Mouse (Mus musculus): ENCODE measurements around the gene Prim1. TPM values are rescaled to one million over a fixed set of nuclear protein-coding genes. Genes with fewer than 3 reads are reported as not detected.
A peak's percentile ranks its signal among the peaks of the same experiment; 100 is the strongest.

The Prim1 gene
- total and polyA plus RNA-seq, 2 experiments from 2014 or later = 22.9 to 37.3 TPM

DNA sequence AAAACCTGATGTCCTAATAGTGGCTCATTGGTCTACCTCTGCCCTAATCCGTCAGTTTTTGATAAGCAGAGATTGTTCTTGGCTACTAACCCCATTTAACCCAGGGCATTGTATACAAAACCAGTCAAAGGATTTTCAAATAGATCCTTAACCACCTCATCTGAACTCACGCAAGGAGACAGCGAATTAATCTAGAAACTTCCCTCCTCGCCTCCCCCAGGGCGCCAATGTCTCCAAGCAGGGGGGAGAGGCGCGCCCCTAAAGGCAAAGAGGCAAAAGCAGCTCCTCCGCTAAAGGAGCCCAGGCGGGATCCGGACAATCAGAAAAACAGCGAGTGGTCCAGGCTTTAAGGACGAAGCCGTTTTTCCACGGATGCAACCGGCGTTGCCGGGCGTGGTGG is 43.2 kb downstream of the Prim1 start:
- Histone ChIP-seq H3K9me3 (ENCODE audit: low read length) (no peaks in the 10 kb centered on the region), H3K27me3 (ENCODE audit: insufficient read depth, low read length) (no peaks in the 10 kb centered on the region), H3K9ac (peak overlapping the region; percentile 87), H3K4me1 (ENCODE audit: insufficient read depth) (peaks cover 16% of the 10 kb centered on the region), H3K4me3 (ENCODE audit: low read depth, low read length) (peak overlapping the region; percentile 87), H3K27ac (ENCODE audit: low read depth, low read length) (peak overlapping the region; percentile 97), H3K4me2 (ENCODE audit: low read depth) (peak overlapping the region; percentile 71), H3K36me3 (ENCODE audit: insufficient read depth) (no peaks in the 10 kb centered on the region)
- 0% methylated on average over 18 of the region's 18 CpGs for WGBS
- ATAC-seq (peak; percentile 19; the same call in 1 of the 2 replicates), DNase-seq (peak; percentile 21)
- peak; percentile 13; the same call in 1 of the 2 replicates for TF ChIP-seq CTCF (IDR thresholded peaks at IDR 0.05; ENCODE audit: low read depth)

DNA sequence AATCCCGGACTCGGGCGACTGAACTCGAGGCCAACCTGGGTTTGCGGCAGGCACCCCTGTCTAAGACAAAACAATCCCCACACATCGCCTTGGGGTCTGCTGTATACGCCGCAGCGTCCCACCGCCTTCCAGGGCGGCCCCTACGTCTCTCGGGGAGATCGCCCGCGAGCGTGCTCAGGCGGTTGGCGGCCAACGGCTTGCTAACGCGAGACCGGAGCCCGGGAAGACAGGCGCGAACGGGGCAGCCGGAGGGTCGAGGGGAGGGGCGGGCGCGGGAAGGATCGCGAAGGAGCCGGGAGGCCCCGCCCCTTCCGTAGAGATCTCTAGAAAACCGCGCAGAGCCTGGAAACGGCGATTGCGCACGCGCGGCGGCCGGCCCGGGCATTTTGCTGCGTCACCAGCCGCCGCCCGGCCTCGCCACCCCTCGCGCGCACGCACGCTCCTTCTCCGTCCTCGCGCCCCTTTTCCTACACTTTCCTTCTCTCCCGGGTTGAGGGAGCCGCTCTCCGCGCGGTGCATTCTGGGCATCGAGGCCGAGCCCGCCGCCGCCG is 43.7 kb downstream of the Prim1 start, which contains the start of gene Ptges3:
Gene Ptges3, plus strand, starts transcription at position 354 of the 551 bp plus-strand sequence.
- Histone ChIP-seq H3K9ac (peak within 1 kb of the TSS; percentile 87), H3K4me3 (ENCODE audit: low read depth, low read length) (peak within 1 kb of the TSS; percentile 87), H3K4me2 (ENCODE audit: low read depth) (peak within 1 kb of the TSS; percentile 71), H3K9me3 (ENCODE audit: low read length) (no peaks in the 10 kb centered on the region), H3K27me3 (ENCODE audit: insufficient read depth, low read length) (no peaks in the 10 kb centered on the region), H3K36me3 (ENCODE audit: insufficient read depth) (no peaks in the 10 kb centered on the region), H3K4me1 (ENCODE audit: insufficient read depth) (peaks cover 16% of the 10 kb centered on the region), H3K27ac (ENCODE audit: low read depth, low read length) (peak within 1 kb of the TSS; percentile 97)
- under 1% methylated on average over 57 of the region's 72 CpGs for WGBS
- ATAC-seq = peak; percentile 94
- peak; percentile 99 for DNase-seq
- TF ChIP-seq CTCF (IDR thresholded peaks at IDR 0.05; ENCODE audit: low read depth) = no peak

DNA sequence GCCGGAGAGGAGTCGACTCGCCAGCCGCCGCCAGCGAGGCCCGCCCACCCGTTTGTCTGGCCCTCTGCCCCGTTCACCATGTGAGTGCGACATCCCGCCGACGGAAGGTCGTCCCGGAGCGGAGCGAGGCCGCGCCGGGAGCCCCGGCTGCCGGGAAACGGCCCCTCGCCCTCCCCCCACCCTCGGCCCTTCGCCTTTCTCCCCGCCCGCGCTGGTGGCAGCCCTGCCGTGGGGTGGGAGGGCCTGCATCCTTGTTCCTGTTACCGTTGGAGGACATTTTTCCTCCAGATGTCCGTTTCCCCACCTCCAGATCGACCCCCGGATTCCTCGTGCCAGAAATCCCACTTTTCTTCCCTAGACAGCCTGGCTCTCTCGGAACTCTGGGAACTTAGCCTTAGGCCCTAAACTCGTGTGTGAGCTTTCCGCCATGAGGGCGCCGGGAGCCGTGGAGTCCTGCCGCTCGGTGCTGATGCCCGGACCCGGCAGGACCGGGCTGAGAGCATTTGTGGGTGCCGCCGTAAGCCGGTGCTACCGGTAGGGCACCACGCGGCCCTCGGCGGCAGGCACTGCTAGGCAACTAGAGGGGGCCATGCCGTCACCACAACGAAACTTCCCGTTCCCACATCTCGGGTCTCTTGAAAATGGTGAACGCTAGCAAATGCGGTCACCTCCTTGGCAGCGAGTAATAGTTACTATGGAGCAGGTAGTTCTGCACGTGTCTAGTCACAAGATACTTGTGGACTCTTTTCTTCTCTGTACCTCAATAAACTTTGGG is 44.4 kb downstream of the Prim1 start:
- H3K4me1 ChIP-seq (ENCODE audit: insufficient read depth) = peaks cover 16% of the 10 kb centered on the region
- H3K4me2 ChIP-seq (ENCODE audit: low read depth) = peak overlapping the region; percentile 71
- no peaks in the 10 kb centered on the region for H3K9me3 ChIP-seq (ENCODE audit: low read length)
- DNase-seq (peak; percentile 67), ATAC-seq (peak; percentile 12)
- H3K4me3 ChIP-seq (ENCODE audit: low read depth, low read length) = peak overlapping the region; percentile 87
- no peaks in the 10 kb centered on the region for H3K36me3 ChIP-seq (ENCODE audit: insufficient read depth)
- WGBS = 4% methylated on average over 55 of the region's 62 CpGs
- peak; percentile 43 for TF ChIP-seq CTCF (IDR thresholded peaks at IDR 0.05; ENCODE audit: low read depth)
- peak overlapping the region; percentile 97 for H3K27ac ChIP-seq (ENCODE audit: low read depth, low read length)
- no peaks in the 10 kb centered on the region for H3K27me3 ChIP-seq (ENCODE audit: insufficient read depth, low read length)
- peak overlapping the region; percentile 87 for H3K9ac ChIP-seq

DNA sequence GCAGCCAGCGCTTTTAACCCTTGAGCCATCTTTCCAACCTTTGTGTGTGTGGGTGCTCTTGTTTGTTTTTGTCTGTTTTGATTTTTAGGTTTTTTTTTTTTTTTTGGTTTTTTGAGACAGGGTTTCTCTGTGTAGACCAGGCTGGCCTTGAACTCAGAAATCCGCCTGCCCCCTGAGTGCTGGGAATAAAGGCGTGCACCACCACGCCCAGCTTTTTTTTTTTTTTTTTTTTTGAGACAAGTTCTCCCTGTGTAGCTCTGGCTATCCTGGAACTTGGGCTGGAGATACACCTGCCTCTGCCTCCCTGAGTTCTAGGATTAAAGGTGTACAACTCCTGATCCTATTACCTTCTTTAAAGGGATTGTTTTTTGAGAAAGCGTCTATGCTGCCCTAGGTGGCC is 46.1 kb downstream of the Prim1 start:
- DNase-seq = no peak
- Histone ChIP-seq H3K4me3 (ENCODE audit: low read depth, low read length) (no peak overlapping the region), H3K4me1 (ENCODE audit: insufficient read depth) (peaks cover 16% of the 10 kb centered on the region), H3K9me3 (ENCODE audit: low read length) (no peaks in the 10 kb centered on the region), H3K36me3 (ENCODE audit: insufficient read depth) (no peaks in the 10 kb centered on the region), H3K4me2 (ENCODE audit: low read depth) (no peak overlapping the region; the same call in 1 of the 2 replicates), H3K27me3 (ENCODE audit: insufficient read depth, low read length) (no peaks in the 10 kb centered on the region), H3K9ac (no peak overlapping the region), H3K27ac (ENCODE audit: low read depth, low read length) (no peak overlapping the region)
- WGBS = 83% methylated on average over 5 of the region's 5 CpGs
- no peak for ATAC-seq
- no peak for TF ChIP-seq CTCF (IDR thresholded peaks at IDR 0.05; ENCODE audit: low read depth)

DNA sequence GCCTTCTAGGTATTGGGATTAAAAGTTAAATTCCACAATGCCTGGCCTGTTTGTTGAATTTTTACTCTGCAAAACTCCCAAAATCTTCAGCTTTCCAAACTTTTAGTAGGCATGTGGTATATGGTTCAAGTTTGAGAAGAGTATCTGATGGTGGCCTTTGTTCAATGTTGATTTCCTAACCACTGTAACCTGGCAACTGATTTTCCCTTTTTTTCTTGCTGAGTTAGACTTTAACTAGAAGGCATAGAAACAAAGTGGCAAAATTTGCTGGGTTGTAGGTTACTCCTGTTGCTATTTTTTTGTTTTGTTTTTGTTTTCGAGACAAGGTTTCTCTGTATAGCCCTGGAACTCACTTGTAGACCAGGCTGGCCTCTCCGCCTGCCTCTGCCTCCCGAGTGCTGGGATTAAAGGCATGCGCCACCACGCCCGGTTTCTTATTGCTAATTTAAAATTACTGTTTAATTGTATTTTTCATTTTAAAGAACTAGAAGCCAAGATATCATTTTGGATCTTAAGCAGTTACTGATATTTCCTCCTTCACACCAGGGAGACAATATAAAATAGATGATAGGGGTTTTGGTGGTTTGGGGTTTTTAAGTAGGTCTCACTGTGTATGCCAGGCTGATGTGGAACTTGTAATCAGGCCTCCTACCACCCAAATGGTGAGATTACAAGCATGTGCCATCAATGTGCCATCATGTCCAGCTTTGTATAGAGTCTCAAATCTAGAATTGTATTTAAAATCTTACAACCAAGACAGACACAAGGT is 47.4 kb downstream of the Prim1 start:
- TF ChIP-seq CTCF (IDR thresholded peaks at IDR 0.05; ENCODE audit: low read depth) = no peak
- Histone ChIP-seq H3K9ac (no peak overlapping the region), H3K9me3 (ENCODE audit: low read length) (no peaks in the 10 kb centered on the region), H3K27me3 (ENCODE audit: insufficient read depth, low read length) (no peaks in the 10 kb centered on the region), H3K36me3 (ENCODE audit: insufficient read depth) (no peaks in the 10 kb centered on the region), H3K4me1 (ENCODE audit: insufficient read depth) (peaks cover 16% of the 10 kb centered on the region), H3K4me3 (ENCODE audit: low read depth, low read length) (no peak overlapping the region), H3K4me2 (ENCODE audit: low read depth) (no peak overlapping the region), H3K27ac (ENCODE audit: low read depth, low read length) (no peak overlapping the region)
- ATAC-seq (no peak), DNase-seq (no peak)
- WGBS = 93% methylated on average over 6 of the region's 6 CpGs

DNA sequence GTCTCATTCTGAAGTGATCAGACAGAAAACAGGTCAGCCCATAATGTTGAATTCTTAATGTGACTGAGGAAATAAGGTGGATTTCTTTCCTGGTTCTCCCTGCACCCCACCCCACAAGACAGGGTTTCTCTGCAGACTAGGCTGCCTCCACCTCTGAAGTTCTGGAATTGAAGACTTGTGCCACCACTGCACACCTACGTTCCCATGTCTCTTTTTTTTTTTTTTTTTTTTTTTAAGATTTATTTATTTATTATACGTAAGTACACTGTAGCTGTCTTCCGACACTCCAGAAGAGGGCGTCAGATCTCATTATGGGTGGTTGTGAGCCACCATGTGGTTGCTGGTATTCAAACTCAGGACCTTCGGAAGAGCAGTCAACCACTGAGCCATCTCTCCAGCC is 51.1 kb downstream of the Prim1 start:
- Histone ChIP-seq H3K9ac (no peak overlapping the region), H3K36me3 (ENCODE audit: insufficient read depth) (peaks cover 17% of the 10 kb centered on the region), H3K9me3 (ENCODE audit: low read length) (no peaks in the 10 kb centered on the region), H3K27ac (ENCODE audit: low read depth, low read length) (no peak overlapping the region), H3K4me1 (ENCODE audit: insufficient read depth) (peaks cover under 1% of the 10 kb centered on the region; the same call in 1 of the 2 replicates), H3K27me3 (ENCODE audit: insufficient read depth, low read length) (no peaks in the 10 kb centered on the region), H3K4me3 (ENCODE audit: low read depth, low read length) (no peak overlapping the region), H3K4me2 (ENCODE audit: low read depth) (no peak overlapping the region)
- WGBS = 81% methylated on average over 5 of the region's 5 CpGs
- TF ChIP-seq CTCF (IDR thresholded peaks at IDR 0.05; ENCODE audit: low read depth) = no peak
- DNase-seq = no peak
- no peak for ATAC-seq
